21 mouse cellular contexts compared by ENCODE assay signal in the genomic region with DNA sequence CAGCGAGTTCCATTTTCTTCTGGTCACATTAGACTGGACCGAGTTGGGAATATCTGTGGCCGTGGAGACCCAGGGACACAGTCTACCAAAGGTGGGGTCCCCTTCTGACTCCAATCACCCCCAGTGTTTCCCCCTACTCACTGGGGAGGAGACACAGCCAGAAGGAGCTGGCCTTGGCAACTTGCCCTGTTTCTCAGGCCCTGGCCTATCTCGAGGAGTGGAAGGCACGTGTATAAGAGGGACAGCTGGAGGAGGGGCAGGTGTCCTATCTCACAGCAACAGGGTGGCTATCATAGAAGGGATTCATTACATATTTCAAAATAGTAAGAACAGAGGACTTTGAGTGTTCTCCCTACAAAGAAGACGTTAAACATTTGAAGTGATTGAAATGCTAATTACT. TPM values are rescaled to one million over a fixed set of nuclear protein-coding genes. Genes with fewer than 3 reads are reported as not detected.
DNase-seq lines count a peak whose midpoint lies in the region; ATAC-seq lines count a peak whose summit lies in the region.
"Had no signal": no experiment of that assay in that cellular context is flagged by ENCODE, and none has a peak within 500 bp of the region (broad histone marks: within the 10 kb centered on the region; RNA-seq: fewer than 3 reads in every experiment).

No protein-coding gene starts in this region.

- H3K9ac ChIP-seq in limb, embryonic 13.5 days, result no peak overlapping the region
- H3K9ac ChIP-seq in midbrain, embryonic 11.5 days (ENCODE audit: low read length), result no peak overlapping the region
- H3K9ac ChIP-seq in midbrain, embryonic 15.5 days, result no peak overlapping the region
- H3K9ac ChIP-seq: embryonic facial prominence, embryonic 13.5 days; forebrain, embryonic 12.5 days; heart, embryonic 12.5 days; hindbrain, embryonic 15.5 days had no signal

- no peak overlapping the region for H3K4me3 ChIP-seq in limb, embryonic 13.5 days
- no peak overlapping the region for H3K4me3 ChIP-seq in limb, embryonic 10.5 days
- no peak overlapping the region for H3K4me3 ChIP-seq in midbrain, embryonic 11.5 days (ENCODE audit: low read depth, low read length)
- no peak overlapping the region for H3K4me3 ChIP-seq in midbrain, embryonic 15.5 days
- H3K4me3 ChIP-seq: embryonic facial prominence, embryonic 13.5 days; forebrain, embryonic 12.5 days; heart, embryonic 12.5 days; hindbrain, embryonic 15.5 days had no signal

- 84% methylated on average over 6 of the region's 6 CpGs for WGBS in limb, embryonic 13.5 days
- 94% methylated on average over 6 of the region's 6 CpGs for WGBS in limb, embryonic 10.5 days
- WGBS in midbrain, embryonic 11.5 days, result 89% methylated on average over 6 of the region's 6 CpGs
- 73% methylated on average over 6 of the region's 6 CpGs for WGBS in midbrain, embryonic 15.5 days

- ATAC-seq in limb, embryonic 13.5 days (ENCODE audit: low FRiP score, low read depth), result 0 out of 2 replicates have a peak, but pooled peaks have one; percentile 5
- no peak for ATAC-seq in midbrain, embryonic 11.5 days (ENCODE audit: low FRiP score)
- no peak for ATAC-seq in midbrain, embryonic 15.5 days (replicated peaks)
- ATAC-seq: forebrain, embryonic 16.5 days had no signal

- DNase-seq in cerebellum, postnatal 14 days, result peak; percentile 13 to 32
- DNase-seq in cerebellum, postnatal 36 days, result no peak
- no peak for DNase-seq in limb, embryonic 10.5 days (ENCODE audit: low spot score)
- peak; percentile 69 for DNase-seq in midbrain, embryonic 11.5 days (ENCODE audit: low spot score, missing footprints)
- DNase-seq in adrenal gland, postnatal 10 days, result no peak
- DNase-seq: adrenal gland, postnatal 14 days; cerebellum, adult 18-20 months; cerebellum, adult 9-11 months; gastrocnemius, postnatal 14 days; heart, postnatal 36 days had no signal

- H3K9me3 ChIP-seq in limb, embryonic 13.5 days, result peaks cover 4% of the 10 kb centered on the region; the same call in 1 of the 2 replicates
- no peaks in the 10 kb centered on the region for H3K9me3 ChIP-seq in limb, embryonic 10.5 days (replicated peaks)
- no peaks in the 10 kb centered on the region for H3K9me3 ChIP-seq in midbrain, embryonic 11.5 days (ENCODE audit: control insufficient read depth, low read length)
- no peaks in the 10 kb centered on the region for H3K9me3 ChIP-seq in midbrain, embryonic 15.5 days
- H3K9me3 ChIP-seq: hindbrain, embryonic 15.5 days had no signal

- no peak overlapping the region for H3K4me2 ChIP-seq in limb, embryonic 13.5 days (replicated peaks)
- no peak overlapping the region for H3K4me2 ChIP-seq in midbrain, embryonic 11.5 days
- no peak overlapping the region for H3K4me2 ChIP-seq in midbrain, embryonic 15.5 days
- H3K4me2 ChIP-seq: embryonic facial prominence, embryonic 13.5 days; forebrain, embryonic 12.5 days; heart, embryonic 12.5 days; hindbrain, embryonic 15.5 days had no signal

- no peak overlapping the region for H3K27ac ChIP-seq in limb, embryonic 13.5 days
- H3K27ac ChIP-seq in limb, embryonic 10.5 days, result no peak overlapping the region
- H3K27ac ChIP-seq in midbrain, embryonic 11.5 days (ENCODE audit: low read depth, low read length), result no peak overlapping the region
- H3K27ac ChIP-seq in midbrain, embryonic 15.5 days, result no peak overlapping the region
- H3K27ac ChIP-seq: embryonic facial prominence, embryonic 13.5 days; forebrain, embryonic 12.5 days; hindbrain, embryonic 15.5 days had no signal

- no peaks in the 10 kb centered on the region for H3K4me1 ChIP-seq in limb, embryonic 13.5 days
- peaks cover 18% of the 10 kb centered on the region for H3K4me1 ChIP-seq in limb, embryonic 10.5 days
- no peaks in the 10 kb centered on the region for H3K4me1 ChIP-seq in midbrain, embryonic 11.5 days (ENCODE audit: control insufficient read depth, insufficient read depth, low read length)
- no peaks in the 10 kb centered on the region for H3K4me1 ChIP-seq in midbrain, embryonic 15.5 days
- H3K4me1 ChIP-seq: forebrain, embryonic 12.5 days; hindbrain, embryonic 15.5 days had no signal

- H3K36me3 ChIP-seq in limb, embryonic 13.5 days, result no peaks in the 10 kb centered on the region
- H3K36me3 ChIP-seq in limb, embryonic 10.5 days, result no peaks in the 10 kb centered on the region
- no peaks in the 10 kb centered on the region for H3K36me3 ChIP-seq in midbrain, embryonic 11.5 days (ENCODE audit: control insufficient read depth, insufficient read depth, low read length)
- no peaks in the 10 kb centered on the region for H3K36me3 ChIP-seq in midbrain, embryonic 15.5 days (replicated peaks)
- H3K36me3 ChIP-seq: embryonic facial prominence, embryonic 13.5 days; forebrain, embryonic 12.5 days; heart, embryonic 12.5 days; hindbrain, embryonic 15.5 days had no signal

- 0 out of 2 replicates have a peak, but pooled peaks cover 3% of the 10 kb centered on the region for H3K27me3 ChIP-seq in limb, embryonic 13.5 days
- no peaks in the 10 kb centered on the region for H3K27me3 ChIP-seq in limb, embryonic 10.5 days (ENCODE audit: low read depth, poor library complexity, severe bottlenecking)
- no peaks in the 10 kb centered on the region for H3K27me3 ChIP-seq in midbrain, embryonic 11.5 days (ENCODE audit: control insufficient read depth, insufficient read depth, low read length)
- H3K27me3 ChIP-seq in midbrain, embryonic 15.5 days (replicated peaks), result no peaks in the 10 kb centered on the region
- H3K27me3 ChIP-seq: hindbrain, embryonic 15.5 days had no signal

RNA-seq across cellular contexts. Expression of a gene that starts 49.2 kb away (rescaled TPM):
- polyA plus RNA-seq in limb, embryonic 13.5 days (2015; fragmentation: Nextera tagmentation; extraction: Ambion mirVana), result 0.18 and 0.31 TPM in 2 replicates
- 0.11 and 0.18 TPM in 2 replicates for polyA plus RNA-seq in limb, embryonic 10.5 days (2016; fragmentation: Nextera tagmentation; extraction: Ambion mirVana)
- polyA plus RNA-seq in midbrain, embryonic 11.5 days (2014; fragmentation: Nextera tagmentation; extraction: Ambion mirVana), result 0.33 TPM in 1 of 2 replicates, not detected in the other
- polyA plus RNA-seq in midbrain, embryonic 15.5 days (2015; fragmentation: Nextera tagmentation; extraction: Ambion mirVana), result 0.32 TPM in 1 of 2 replicates, not detected in the other
- total RNA-seq in adrenal gland, postnatal 10 days (2021), result under 1 TPM; 0.18 to 0.27 TPM
- total RNA-seq: adrenal gland, postnatal 14 days; gastrocnemius, adult 18-20 months; gastrocnemius, postnatal 14 days; heart, adult 8-10 months; heart, postnatal 36 days; MEL had no signal
- polyA plus RNA-seq: heart, embryonic 12.5 days; heart, embryonic 16.5 days had no signal

Comparison
In these comparisons a context has a peak if more than half of its experiments do, and no peak if none do; other contexts are left out.
1. DNase-seq: peak in cerebellum, postnatal 14 days (2 of 2) and midbrain, embryonic 11.5 days (single experiment); none in cerebellum, postnatal 36 days (0 of 2), limb, embryonic 10.5 days (single experiment) and adrenal gland, postnatal 10 days (single experiment).